Mouse (Mus musculus) embryo, embryonic 11 days (tissue): Measurements from ENCODE around the gene Radil.
A peak's percentile ranks its signal among the peaks of the same experiment; 100 is the strongest.

Experiments
- DNase-seq: peaks from one replicate; pipeline ENCODE4 v3.0.0-alpha.2; 2015

Radil gene

GRCm38 (mm10) chr5:142537286-142537685 is 13.6 kb downstream of the Radil start:
- DNase-seq, result no peak

GRCm38 (mm10) chr5:142535388-142535787 is 15.5 kb downstream of the Radil start:
- no peak for DNase-seq

GRCm38 (mm10) chr5:142529915-142530314 is 21.0 kb downstream of the Radil start, which contains the start of gene Papolb:
Gene Papolb (minus strand): TSS chr5:142530076.
- DNase-seq, result peak; percentile 50

GRCm38 (mm10) chr5:142524711-142525464 is 26.0 kb downstream of the Radil start:
- DNase-seq, result no peak

GRCm38 (mm10) chr5:142521195-142521866 is 29.6 kb downstream of the Radil start:
- no peak for DNase-seq

GRCm38 (mm10) chr5:142520360-142520759 is 30.5 kb downstream of the Radil start:
- DNase-seq, result no peak

GRCm38 (mm10) chr5:142518973-142519372 is 31.9 kb downstream of the Radil start:
- DNase-seq, result peak; percentile 27

GRCm38 (mm10) chr5:142512112-142512511 is 38.8 kb downstream of the Radil start:
- no peak for DNase-seq

- DNase-seq, result no peak
Measured at GRCm38 (mm10) chr5:142510061-142510414, 40.9 kb downstream of the Radil start.

- peak; percentile 9 for DNase-seq
Measured at GRCm38 (mm10) chr5:142509141-142510060, 41.5 kb downstream of the Radil start.

- DNase-seq, result peak; percentile 15
Measured at GRCm38 (mm10) chr5:142505695-142506423, 45.0 kb downstream of the Radil start.

- no peak for DNase-seq
Measured at GRCm38 (mm10) chr5:142504175-142504574, 46.7 kb downstream of the Radil start.

GRCm38 (mm10) chr5:142502414-142502813 is 48.5 kb downstream of the Radil start:
- DNase-seq, result peak; percentile 87

- DNase-seq, result peak; percentile 20
Measured at GRCm38 (mm10) chr5:142500918-142501317, 50.0 kb downstream of the Radil start.

- peak; percentile 63 for DNase-seq
Measured at GRCm38 (mm10) chr5:142498964-142499363, 51.9 kb downstream of the Radil start.

GRCm38 (mm10) chr5:142495321-142496096 is 55.4 kb downstream of the Radil start:
- DNase-seq, result no peak

GRCm38 (mm10) chr5:142493307-142493706 is 57.6 kb downstream of the Radil start:
- no peak for DNase-seq

GRCm38 (mm10) chr5:142489955-142490707 is 60.8 kb downstream of the Radil start:
- DNase-seq, result no peak

- no peak for DNase-seq
Measured at GRCm38 (mm10) chr5:142486654-142487053, 64.2 kb downstream of the Radil start.

GRCm38 (mm10) chr5:142483581-142483980 is 67.3 kb downstream of the Radil start:
- no peak for DNase-seq

- no peak for DNase-seq
Measured at GRCm38 (mm10) chr5:142482512-142482911, 68.4 kb downstream of the Radil start.
